Mouse (Mus musculus): ENCODE measurements at regions not wholly inside any gene's neighbourhood (a gene's known extent, or its start where the extent isn't known, plus 50 kb on each side); places are given as distances from the start of the nearest gene placed in this dataset.

DNA sequence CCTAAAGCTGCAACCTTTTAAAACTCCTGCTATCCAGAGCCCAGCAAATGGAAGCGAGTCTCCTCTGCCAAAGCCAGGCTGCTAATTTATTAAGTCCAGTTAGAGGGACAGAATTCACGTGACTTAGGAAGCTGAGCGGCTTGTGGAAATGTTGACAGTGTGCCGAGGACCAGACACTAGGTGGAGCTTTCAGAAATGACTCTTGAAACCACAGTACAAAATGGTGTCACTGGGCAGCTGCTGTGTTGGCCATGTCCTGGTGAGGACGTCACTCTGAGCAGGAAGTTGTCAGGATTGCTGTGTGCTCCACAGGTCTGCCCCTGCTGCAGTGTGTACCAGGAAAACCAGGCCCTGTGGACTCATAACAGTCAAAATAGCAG is 84.3 kb upstream of the Pik3cg start:
- TF ChIP-seq CTCF (conservative IDR thresholded peaks at IDR 0.05; ENCODE audit: low read length) = no peak
- TF ChIP-seq NANOG (IDR thresholded peaks at IDR 0.05; ENCODE audit: borderline replicate concordance, low read length) = no peak
- no peak for TF ChIP-seq POU5F1 (IDR thresholded peaks at IDR 0.05; ENCODE audit: borderline replicate concordance, low read length)
